Mouse (Mus musculus) bone marrow macrophage, adult 2 months (primary cell): ENCODE data around the gene Muc13. TPM values are rescaled to one million over a fixed set of nuclear protein-coding genes. Genes with fewer than 3 reads are reported as not detected.

Experiments used
- H3K27ac ChIP-seq: 2 replicates; pipeline ENCODE4 v1.5.1; 2012; ENCODE audit warnings: low read depth, low read length; ENCODE audit not compliant: insufficient read depth
- H3K4me1 ChIP-seq: 2 replicates; pipeline ENCODE4 v1.6.1; 2012; ENCODE audit warnings: low read length; ENCODE audit not compliant: control insufficient read depth, insufficient read depth
- H3K4me3 ChIP-seq: 2 replicates; pipeline ENCODE4 v1.5.1; 2012; ENCODE audit warnings: mild to moderate bottlenecking, low read length, moderate library complexity; ENCODE audit not compliant: insufficient read depth
- CTCF ChIP-seq: IDR thresholded peaks from 2 replicates; pipeline ENCODE4 v1.5.1; 2012; ENCODE audit warnings: low read depth, mild to moderate bottlenecking, low read length, moderate library complexity
- POLR2A ChIP-seq: IDR thresholded peaks from 2 replicates; pipeline ENCODE4 v1.6.1; 2012; ENCODE audit warnings: mild to moderate bottlenecking, low read depth, low read length, borderline replicate concordance
- polyA plus RNA-seq: library from polyadenylated mRNA; stranded (reverse); fragments of >200 nt; gene quantifications from 2 replicates; pipeline ENCODE4 v1.2.4, GENCODE M21; 2012; ENCODE audit not compliant: missing spikeins, insufficient read depth, insufficient read length

Muc13 gene
- polyA plus RNA-seq, 1 experiment, result not detected

- Histone ChIP-seq H3K4me1 (peaks cover 10% of the 10 kb centered on the region), H3K4me3 (peak overlapping the region; percentile 38), H3K27ac (peak overlapping the region; percentile 51)
- TF ChIP-seq POLR2A, result no peak
- TF ChIP-seq CTCF, result no peak
Observed at GRCm38 (mm10) chr16:33755961-33756360, 37.9 kb upstream of the Muc13 start.

- Histone ChIP-seq H3K4me3 (peak overlapping the region; percentile 38), H3K4me1 (peaks cover 5% of the 10 kb centered on the region), H3K27ac (peak overlapping the region; percentile 51)
Observed at GRCm38 (mm10) chr16:33756396-33756795, 37.4 kb upstream of the Muc13 start.

GRCm38 (mm10) chr16:33759207-33759606, 34.6 kb upstream of the Muc13 start:
- H3K4me1 ChIP-seq, result peaks cover 5% of the 10 kb centered on the region
- H3K27ac ChIP-seq, result no peak overlapping the region
- no peak overlapping the region for H3K4me3 ChIP-seq
- TF ChIP-seq CTCF (no peak), POLR2A (no peak)

More at GRCm38 (mm10) chr16:33756396-33756795, 37.4 kb upstream of the Muc13 start:
- no peak for TF ChIP-seq POLR2A
- TF ChIP-seq CTCF, result peak; percentile 28; the same call in 1 of the 2 replicates

GRCm38 (mm10) chr16:33760542-33760941, 33.3 kb upstream of the Muc13 start:
- no peak overlapping the region for H3K4me3 ChIP-seq
- H3K27ac ChIP-seq, result no peak overlapping the region
- TF ChIP-seq CTCF (no peak), POLR2A (no peak)
- H3K4me1 ChIP-seq, result peaks cover 5% of the 10 kb centered on the region

- Histone ChIP-seq H3K4me1 (peaks cover 5% of the 10 kb centered on the region), H3K27ac (no peak overlapping the region), H3K4me3 (no peak overlapping the region)
- TF ChIP-seq POLR2A (no peak), CTCF (no peak)
Observed at GRCm38 (mm10) chr16:33760996-33761395, 32.8 kb upstream of the Muc13 start.

- no peak overlapping the region for H3K4me3 ChIP-seq
- TF ChIP-seq POLR2A, result no peak
- TF ChIP-seq CTCF, result no peak
- peaks cover 3% of the 10 kb centered on the region for H3K4me1 ChIP-seq
- no peak overlapping the region for H3K27ac ChIP-seq
Observed at GRCm38 (mm10) chr16:33764501-33765193, 29.2 kb upstream of the Muc13 start.

- no peak for TF ChIP-seq CTCF
- TF ChIP-seq POLR2A, result no peak
- H3K27ac ChIP-seq, result no peak overlapping the region
- no peak overlapping the region for H3K4me3 ChIP-seq
- peaks cover 5% of the 10 kb centered on the region for H3K4me1 ChIP-seq
Observed at GRCm38 (mm10) chr16:33765477-33765876, 28.4 kb upstream of the Muc13 start.

- TF ChIP-seq CTCF (no peak), POLR2A (no peak)
- Histone ChIP-seq H3K4me3 (no peak overlapping the region), H3K4me1 (peaks cover 5% of the 10 kb centered on the region), H3K27ac (no peak overlapping the region)
Observed at GRCm38 (mm10) chr16:33766309-33766708, 27.5 kb upstream of the Muc13 start.

- Histone ChIP-seq H3K27ac (no peak overlapping the region), H3K4me3 (no peak overlapping the region), H3K4me1 (peaks cover 5% of the 10 kb centered on the region)
- TF ChIP-seq CTCF, result no peak
- TF ChIP-seq POLR2A, result no peak
Observed at GRCm38 (mm10) chr16:33766757-33767156, 27.1 kb upstream of the Muc13 start.

GRCm38 (mm10) chr16:33768491-33769278, 25.2 kb upstream of the Muc13 start:
- Histone ChIP-seq H3K4me1 (peaks cover 5% of the 10 kb centered on the region), H3K27ac (no peak overlapping the region), H3K4me3 (no peak overlapping the region)
- TF ChIP-seq POLR2A (no peak), CTCF (no peak)
